Mouse (Mus musculus): ENCODE data around the gene Plppr3. TPM values are rescaled to one million over a fixed set of nuclear protein-coding genes. Genes with fewer than 3 reads are reported as not detected.

Plppr3 gene
- total and polyA plus RNA-seq, 3 experiments, result 1.2 to 4.6 (median 2.2) TPM

GRCm38 (mm10) chr10:79820277-79820676 lies 54.2 kb downstream of the Plppr3 start:
- DNase-seq, result no peak

DNA sequence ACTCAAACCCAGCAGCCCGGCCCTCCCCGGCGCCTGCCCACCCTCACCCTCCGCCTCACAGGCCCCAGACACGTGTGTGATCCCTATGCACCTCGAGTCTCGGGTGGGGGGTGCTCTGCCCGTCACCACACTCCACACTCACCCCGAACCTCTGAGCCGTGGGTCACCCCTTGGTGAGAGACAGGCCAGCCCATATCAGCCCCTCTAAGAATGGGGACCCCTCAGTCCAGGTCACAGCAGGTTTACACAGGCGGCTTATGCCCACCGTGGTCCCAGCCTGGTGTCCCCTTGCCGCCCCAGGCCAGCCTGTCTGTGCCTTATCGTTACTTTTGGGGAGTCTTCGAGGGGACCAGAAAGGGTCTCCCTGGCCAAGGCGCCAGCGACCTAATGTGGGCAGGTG lies 54.8 kb downstream of the Plppr3 start:
- no peak for DNase-seq

- no peak for DNase-seq
Observed at GRCm38 (mm10) chr10:79818225-79818624, 56.2 kb downstream of the Plppr3 start.

- no peak for DNase-seq
Observed at GRCm38 (mm10) chr10:79817111-79817510, 57.3 kb downstream of the Plppr3 start.

GRCm38 (mm10) chr10:79815671-79816494 lies 58.6 kb downstream of the Plppr3 start:
- no peak for DNase-seq

DNA sequence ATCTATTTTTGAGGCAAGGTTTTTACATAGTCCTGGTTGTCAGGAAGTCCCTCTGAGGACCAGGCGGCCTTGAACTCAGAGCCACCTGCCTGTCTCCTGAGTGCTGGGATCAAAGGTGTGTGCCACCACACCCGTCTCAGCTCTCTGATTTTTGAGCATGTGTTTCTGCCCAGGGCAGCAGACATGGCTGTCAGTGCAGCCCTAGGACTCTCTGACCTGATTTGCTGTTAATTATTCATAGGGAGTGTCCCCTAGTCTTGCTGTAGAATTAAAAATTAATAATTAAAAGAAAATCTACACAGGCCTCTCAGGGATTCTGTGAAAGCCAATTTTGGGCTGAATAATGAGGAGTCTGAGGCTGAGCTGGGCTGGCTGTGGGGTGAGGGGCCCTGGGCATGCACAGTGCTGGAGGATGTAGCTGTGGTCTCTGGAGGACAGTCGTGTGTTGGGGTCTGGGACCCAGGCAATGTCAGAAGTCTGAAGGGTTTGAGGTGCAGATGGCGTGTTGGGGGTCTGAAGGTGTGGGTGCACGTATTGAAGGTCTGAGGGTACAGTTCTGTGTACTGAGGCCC lies 60.1 kb downstream of the Plppr3 start:
- DNase-seq, result no peak

DNA sequence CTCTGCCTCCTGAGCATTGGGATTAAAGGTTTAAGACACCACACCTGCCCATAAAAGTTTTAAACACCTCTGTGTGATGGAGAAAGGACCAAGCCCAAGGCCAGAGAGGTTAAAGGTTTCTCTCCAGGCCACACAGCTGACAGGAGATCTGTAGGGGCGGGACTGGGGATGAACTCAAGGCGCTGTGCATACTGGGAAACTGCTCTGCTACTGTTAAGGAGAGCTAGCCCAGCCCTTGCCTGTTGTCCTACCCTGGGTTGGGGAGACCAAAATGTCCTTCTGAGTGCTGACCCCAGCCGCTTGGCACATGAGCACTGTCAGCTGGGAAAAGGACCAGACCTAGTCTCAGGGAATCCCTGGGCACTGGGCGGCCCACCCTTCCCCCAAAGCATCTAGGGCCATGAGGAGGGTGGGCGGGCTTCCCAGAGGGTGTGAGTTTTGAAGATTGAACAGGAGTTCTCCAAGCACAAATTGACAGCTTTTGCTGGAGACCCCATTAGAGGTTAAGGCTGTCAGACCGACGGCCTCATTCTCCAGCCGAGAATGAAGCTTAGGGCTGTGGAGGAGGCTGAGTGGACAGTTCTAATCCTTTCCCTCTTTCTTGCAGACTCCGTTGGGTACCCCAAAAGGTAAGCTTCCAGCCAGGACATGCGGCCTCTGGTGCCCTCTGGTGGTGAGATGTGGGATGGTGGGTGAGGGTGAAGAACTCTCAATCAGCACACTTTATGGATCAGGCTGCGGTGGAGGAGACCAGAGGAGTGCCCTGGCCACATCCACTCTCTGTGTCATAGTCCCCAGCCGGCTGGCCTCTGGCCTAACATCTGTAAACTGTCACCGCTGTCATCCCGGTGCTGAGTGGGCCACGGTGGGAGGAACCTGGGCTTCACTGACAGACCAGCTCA lies 62.4 kb downstream of the Plppr3 start:
- peak; percentile 88 for DNase-seq

Small RNA genes within 50 kb of the gene (microRNA-seq; reads per million reads assigned to microRNA genes)
- gene Mir6910, result 0 reads per million in 2 experiments

Other genes starting within 250 kb of the Plppr3 start
Only the 30 nearest of the 34 such genes appear.
- gene Madcam1, start 210.1 kb downstream of the Plppr3 start, total RNA-seq (2021), result not detected
- gene Madcam1, start 210.1 kb downstream of the Plppr3 start, polyA plus RNA-seq (2012; rRNA removed), result 0.46 TPM in 1 of 2 replicates, not detected in the other
- gene Tpgs1, start 205.3 kb downstream of the Plppr3 start, total RNA-seq (2021), result 10 to 100 TPM; 29.5 to 40.7 TPM
- 147 and 149 TPM in 2 replicates for gene Tpgs1, start 205.3 kb downstream of the Plppr3 start, polyA plus RNA-seq (2012; rRNA removed)
- gene Cdc34, start 192.4 kb downstream of the Plppr3 start, total RNA-seq (2021), result 100 to 1,000 TPM in 1 of 2 experiments, 10 to 100 TPM in 1; 87.7 to 122 TPM
- gene Cdc34, start 192.4 kb downstream of the Plppr3 start, polyA plus RNA-seq (2012; rRNA removed), result 174 and 205 TPM in 2 replicates
- gene Gzmm, start 185.6 kb downstream of the Plppr3 start, total RNA-seq (2021), result 1 to 10 TPM; 1.0 to 2.2 TPM
- 0.52 and 0.55 TPM in 2 replicates for gene Gzmm, start 185.6 kb downstream of the Plppr3 start, polyA plus RNA-seq (2012; rRNA removed)
- 100 to 1,000 TPM; 588 to 674 TPM for gene Bsg, start 170.1 kb downstream of the Plppr3 start, total RNA-seq (2021)
- gene Bsg, start 170.1 kb downstream of the Plppr3 start, polyA plus RNA-seq (2012; rRNA removed), result 314 and 321 TPM in 2 replicates
- gene Hcn2, start 158.0 kb downstream of the Plppr3 start, total RNA-seq (2021), result 1 to 10 TPM; 5.9 to 6.0 TPM
- 20.2 and 27.8 TPM in 2 replicates for gene Hcn2, start 158.0 kb downstream of the Plppr3 start, polyA plus RNA-seq (2012; rRNA removed)
- gene Polrmt, start 128.1 kb downstream of the Plppr3 start, total RNA-seq (2021), result 10 to 100 TPM; 55.4 to 62.8 TPM
- 87.6 and 89.0 TPM in 2 replicates for gene Polrmt, start 128.1 kb downstream of the Plppr3 start, polyA plus RNA-seq (2012; rRNA removed)
- not detected for gene Fgf22, start 119.6 kb downstream of the Plppr3 start, total RNA-seq (2021)
- 0.18 and 0.68 TPM in 2 replicates for gene Fgf22, start 119.6 kb downstream of the Plppr3 start, polyA plus RNA-seq (2012; rRNA removed)
- gene Rnf126, start 107.7 kb downstream of the Plppr3 start, total RNA-seq (2021), result 10 to 100 TPM; 51.6 to 51.8 TPM
- 222 and 226 TPM in 2 replicates for gene Rnf126, start 107.7 kb downstream of the Plppr3 start, polyA plus RNA-seq (2012; rRNA removed)
- gene Fstl3, start 97.4 kb downstream of the Plppr3 start, total RNA-seq (2021), result 10 to 100 TPM in 1 of 2 experiments, 1 to 10 TPM in 1; 10.0 to 37.2 TPM
- 47.0 and 74.7 TPM in 2 replicates for gene Fstl3, start 97.4 kb downstream of the Plppr3 start, polyA plus RNA-seq (2012; rRNA removed)
- under 1 TPM in 1 of 2 experiments, not detected in 1; 0.21 TPM for gene Prss57, start 83.7 kb downstream of the Plppr3 start, total RNA-seq (2021)
- 0.28 TPM in 1 of 2 replicates, not detected in the other for gene Prss57, start 83.7 kb downstream of the Plppr3 start, polyA plus RNA-seq (2012; rRNA removed)
- 100 to 1,000 TPM in 1 of 2 experiments, 10 to 100 TPM in 1; 68.1 to 105 TPM for gene Palm, start 81.1 kb downstream of the Plppr3 start, total RNA-seq (2021)
- 138 and 146 TPM in 2 replicates for gene Palm, start 81.1 kb downstream of the Plppr3 start, polyA plus RNA-seq (2012; rRNA removed)
- gene Misp, start 53.6 kb downstream of the Plppr3 start, total RNA-seq (2021), result under 1 TPM; 0.31 to 0.32 TPM
- gene Misp, start 53.6 kb downstream of the Plppr3 start, polyA plus RNA-seq (2012; rRNA removed), result 0.03 and 0.10 TPM in 2 replicates
- gene Ptbp1, start 20.2 kb downstream of the Plppr3 start, total RNA-seq (2021), result 100 to 1,000 TPM; 217 to 332 TPM
- 175 and 259 TPM in 2 replicates for gene Ptbp1, start 20.2 kb downstream of the Plppr3 start, polyA plus RNA-seq (2012; rRNA removed)
- under 1 TPM; 0.62 to 0.63 TPM for gene Prtn3, start 158 bp downstream of the Plppr3 start, total RNA-seq (2021)
- gene Prtn3, start 158 bp downstream of the Plppr3 start, polyA plus RNA-seq (2012; rRNA removed), result 3.4 and 4.1 TPM in 2 replicates
- under 1 TPM; 0.49 to 0.79 TPM for gene Elane, start 11.6 kb upstream of the Plppr3 start, total RNA-seq (2021)
- 0.34 and 1.1 TPM in 2 replicates for gene Elane, start 11.6 kb upstream of the Plppr3 start, polyA plus RNA-seq (2012; rRNA removed)
- 1,000 to 10,000 TPM; 2,358 to 4,405 TPM for gene Cfd, start 16.2 kb upstream of the Plppr3 start, total RNA-seq (2021)
- 4,988 and 13,425 TPM in 2 replicates for gene Cfd, start 16.2 kb upstream of the Plppr3 start, polyA plus RNA-seq (2012; rRNA removed)
- 10 to 100 TPM; 38.4 to 43.0 TPM for gene Med16, start 34.3 kb upstream of the Plppr3 start, total RNA-seq (2021)
- gene Med16, start 34.3 kb upstream of the Plppr3 start, polyA plus RNA-seq (2012; rRNA removed), result 126 and 132 TPM in 2 replicates
- gene Gm26602, start 36.2 kb upstream of the Plppr3 start, total RNA-seq (2021), result not detected
- gene Gm26602, start 36.2 kb upstream of the Plppr3 start, polyA plus RNA-seq (2012; rRNA removed), result not detected in 2 replicates
- 1 to 10 TPM; 1.4 TPM for gene Kiss1r, start 42.3 kb upstream of the Plppr3 start, total RNA-seq (2021)
- gene Kiss1r, start 42.3 kb upstream of the Plppr3 start, polyA plus RNA-seq (2012; rRNA removed), result 11.8 and 15.1 TPM in 2 replicates
- 10 to 100 TPM; 87.8 to 93.5 TPM for gene R3hdm4, start 46.6 kb upstream of the Plppr3 start, total RNA-seq (2021)
- gene R3hdm4, start 46.6 kb upstream of the Plppr3 start, polyA plus RNA-seq (2012; rRNA removed), result 197 and 231 TPM in 2 replicates
- 1 to 10 TPM; 4.6 to 6.5 TPM for gene Arid3a, start 52.4 kb upstream of the Plppr3 start, total RNA-seq (2021)
- gene Arid3a, start 52.4 kb upstream of the Plppr3 start, polyA plus RNA-seq (2012; rRNA removed), result 5.9 and 9.1 TPM in 2 replicates
- 10 to 100 TPM; 29.4 to 31.5 TPM for gene Wdr18, start 85.5 kb upstream of the Plppr3 start, total RNA-seq (2021)
- gene Wdr18, start 85.5 kb upstream of the Plppr3 start, polyA plus RNA-seq (2012; rRNA removed), result 66.1 and 66.8 TPM in 2 replicates
- under 1 TPM in 1 of 2 experiments, not detected in 1; 0.31 TPM for gene Grin3b, start 96.1 kb upstream of the Plppr3 start, total RNA-seq (2021)
- gene Grin3b, start 96.1 kb upstream of the Plppr3 start, polyA plus RNA-seq (2012; rRNA removed), result 0.09 and 0.17 TPM in 2 replicates
- gene Tmem259, start 109.7 kb upstream of the Plppr3 start, total RNA-seq (2021), result 100 to 1,000 TPM; 142 to 143 TPM
- gene Tmem259, start 109.7 kb upstream of the Plppr3 start, polyA plus RNA-seq (2012; rRNA removed), result 619 and 624 TPM in 2 replicates
- 10 to 100 TPM; 29.5 to 50.1 TPM for gene Cnn2, start 114.0 kb upstream of the Plppr3 start, total RNA-seq (2021)
- 53.0 and 58.8 TPM in 2 replicates for gene Cnn2, start 114.0 kb upstream of the Plppr3 start, polyA plus RNA-seq (2012; rRNA removed)
- 10 to 100 TPM; 18.4 to 22.9 TPM for gene Abca7, start 121.9 kb upstream of the Plppr3 start, total RNA-seq (2021)
- gene Abca7, start 121.9 kb upstream of the Plppr3 start, polyA plus RNA-seq (2012; rRNA removed), result 28.6 TPM in 2 replicates
- 1 to 10 TPM; 3.9 to 6.7 TPM for gene Arhgap45, start 142.0 kb upstream of the Plppr3 start, total RNA-seq (2021)
- gene Arhgap45, start 142.0 kb upstream of the Plppr3 start, polyA plus RNA-seq (2012; rRNA removed), result 11.0 and 14.6 TPM in 2 replicates
- 100 to 1,000 TPM in 1 of 2 experiments, 10 to 100 TPM in 1; 97.3 to 106 TPM for gene Polr2e, start 165.2 kb upstream of the Plppr3 start, total RNA-seq (2021)
- 111 and 122 TPM in 2 replicates for gene Polr2e, start 165.2 kb upstream of the Plppr3 start, polyA plus RNA-seq (2012; rRNA removed)
- 1,000 to 10,000 TPM; 1,287 to 1,377 TPM for gene Gpx4, start 172.5 kb upstream of the Plppr3 start, total RNA-seq (2021)
- 1,827 and 2,443 TPM in 2 replicates for gene Gpx4, start 172.5 kb upstream of the Plppr3 start, polyA plus RNA-seq (2012; rRNA removed)